Mouse (Mus musculus): ENCODE measurements around the gene Sox30. TPM values are rescaled to one million over a fixed set of nuclear protein-coding genes. Genes with fewer than 3 reads are reported as not detected.

Gene Sox30
- total RNA-seq, 2 experiments from 2014 or later, result not detected

Other genes with a start within 250 kb of the Sox30 start
- gene Clint1, start 128.3 kb upstream of the Sox30 start, total RNA-seq (2015; ENCODE audit: low replicate concordance), result 43.1 and 54.6 TPM in 2 replicates
- 37.2 and 42.1 TPM in 2 replicates for gene Clint1, start 128.3 kb upstream of the Sox30 start, total RNA-seq (2017; ENCODE audit: low replicate concordance)
- 0.63 TPM in 1 of 2 replicates, not detected in the other for gene Lsm11, start 35.4 kb upstream of the Sox30 start, total RNA-seq (2015; ENCODE audit: low replicate concordance)
- 0.51 and 0.84 TPM in 2 replicates for gene Lsm11, start 35.4 kb upstream of the Sox30 start, total RNA-seq (2017; ENCODE audit: low replicate concordance)
- 6.5 and 8.5 TPM in 2 replicates for gene Thg1l, start 24.8 kb upstream of the Sox30 start, total RNA-seq (2015; ENCODE audit: low replicate concordance)
- 1.8 and 2.9 TPM in 2 replicates for gene Thg1l, start 24.8 kb upstream of the Sox30 start, total RNA-seq (2017; ENCODE audit: low replicate concordance)
- 4.4 and 4.8 TPM in 2 replicates for gene Gm12166, start 72.0 kb downstream of the Sox30 start, total RNA-seq (2015; ENCODE audit: low replicate concordance)
- gene Gm12166, start 72.0 kb downstream of the Sox30 start, total RNA-seq (2017; ENCODE audit: low replicate concordance), result 4.3 and 8.9 TPM in 2 replicates
- gene Adam19, start 75.7 kb downstream of the Sox30 start, total RNA-seq (2015; ENCODE audit: low replicate concordance), result 4.6 TPM in 2 replicates
- 5.6 and 6.2 TPM in 2 replicates for gene Adam19, start 75.7 kb downstream of the Sox30 start, total RNA-seq (2017; ENCODE audit: low replicate concordance)
- not detected in 2 replicates for gene Nipal4, start 186.2 kb downstream of the Sox30 start, total RNA-seq (2015; ENCODE audit: low replicate concordance)
- not detected in 2 replicates for gene Nipal4, start 186.2 kb downstream of the Sox30 start, total RNA-seq (2017; ENCODE audit: low replicate concordance)